Mouse (Mus musculus) ES-E14 (cell line): ENCODE measurements around the gene Grik5. TPM values are rescaled to one million over a fixed set of nuclear protein-coding genes. Genes with fewer than 3 reads are reported as not detected.
A peak's percentile ranks its signal among the peaks of the same experiment; 100 is the strongest.
"Not testable (repeated sequence)": the region's sequence is repeated elsewhere in the genome, so short reads cannot be mapped to it uniquely, and the experiment has no call there.

Experiments
- DNase-seq: peaks from one replicate; pipeline ENCODE4 v3.0.0-alpha.2; 2013; ENCODE audit warnings: low read depth, low spot score
- H3K27ac ChIP-seq: 2 replicates; pipeline ENCODE4 v1.5.1; 2012; ENCODE audit warnings: low read depth, mild to moderate bottlenecking, low read length, moderate library complexity, mixed read lengths; ENCODE audit not compliant: poor library complexity, insufficient read depth, severe bottlenecking
- H3K36me3 ChIP-seq: 2 replicates; pipeline ENCODE4 v1.6.1; 2012; ENCODE audit warnings: mild to moderate bottlenecking, low read length, moderate library complexity, mixed read lengths; ENCODE audit not compliant: control insufficient read depth, poor library complexity, insufficient read depth, severe bottlenecking
- H3K4me1 ChIP-seq, 2 experiments: fragments of 150-350 bp in 1 of 2; sonication (generic) in 1 of 2; 2 replicates each; pipeline ENCODE4 v1.6.1; 2012; ENCODE audit warnings: low read length in 2 of 2, mild to moderate bottlenecking in 1 of 2, mixed read lengths in 1 of 2; ENCODE audit not compliant: control insufficient read depth in 2 of 2, insufficient read depth in 2 of 2, poor library complexity in 1 of 2
- H3K4me3 ChIP-seq, 2 experiments: fragments of 150-350 bp in 1 of 2; sonication (generic) in 1 of 2; 2 replicates each; pipeline ENCODE4 v1.5.1; 2012; ENCODE audit warnings: low read length in 2 of 2, low read depth in 1 of 2, mild to moderate bottlenecking in 1 of 2, mixed read lengths in 1 of 2; ENCODE audit not compliant: insufficient read depth in 1 of 2, poor library complexity in 1 of 2, severe bottlenecking in 1 of 2
- H3K9ac ChIP-seq: 2 replicates; pipeline ENCODE4 v1.6.1; 2012; ENCODE audit warnings: low read depth, mild to moderate bottlenecking, low read length, mixed read lengths; ENCODE audit not compliant: poor library complexity, insufficient read depth, severe bottlenecking
- H3K9me3 ChIP-seq: fragments of 150-350 bp; sonication (generic); 2 replicates; pipeline ENCODE4 v1.6.1; 2012; ENCODE audit warnings: low read depth, mild to moderate bottlenecking, low read length; ENCODE audit not compliant: control insufficient read depth, insufficient read depth
- CHD2 ChIP-seq: IDR thresholded peaks from 2 replicates; pipeline ENCODE4 v1.6.1; 2014; ENCODE audit warnings: mild to moderate bottlenecking, low read depth, low read length, inconsistent platforms
- HCFC1 ChIP-seq: IDR thresholded peaks from 2 replicates; pipeline ENCODE4 v1.6.1; 2012; ENCODE audit warnings: low read length, inconsistent platforms, borderline replicate concordance; ENCODE audit not compliant: insufficient read depth
- MAFK ChIP-seq: IDR thresholded peaks from 2 replicates; pipeline ENCODE4 v1.6.1; 2014; ENCODE audit warnings: mild to moderate bottlenecking, low read depth, low read length, inconsistent platforms; ENCODE audit not compliant: insufficient read depth
- ZC3H11A ChIP-seq: IDR thresholded peaks from 2 replicates; pipeline ENCODE4 v1.6.1; 2012; ENCODE audit warnings: low read depth, mild to moderate bottlenecking, inconsistent platforms, low read length, borderline replicate concordance
- ZNF384 ChIP-seq: IDR thresholded peaks from 2 replicates; pipeline ENCODE4 v1.6.1; 2012; ENCODE audit warnings: low read depth, low read length, inconsistent platforms
- in situ Hi-C, 2 experiments: fragments of 600-800 bp; cut with MboI; formaldehyde crosslinking; loops; one replicate each; pipeline ENCODE4 v1.15.1; 2025; ENCODE audit warnings: low sequenced_read_pairs in 2 of 2, inconsistent platforms in 1 of 2; ENCODE audit not compliant: unreplicated experiment in 2 of 2
- total RNA-seq: library from RNA; depleted of rRNA; stranded (reverse); fragments of 300-350 nt; gene quantifications from 2 replicates; pipeline ENCODE4 v1.2.3, GENCODE M21; 2012

Gene Grik5
- total RNA-seq, 1 experiment = 10.0 TPM

DNA sequence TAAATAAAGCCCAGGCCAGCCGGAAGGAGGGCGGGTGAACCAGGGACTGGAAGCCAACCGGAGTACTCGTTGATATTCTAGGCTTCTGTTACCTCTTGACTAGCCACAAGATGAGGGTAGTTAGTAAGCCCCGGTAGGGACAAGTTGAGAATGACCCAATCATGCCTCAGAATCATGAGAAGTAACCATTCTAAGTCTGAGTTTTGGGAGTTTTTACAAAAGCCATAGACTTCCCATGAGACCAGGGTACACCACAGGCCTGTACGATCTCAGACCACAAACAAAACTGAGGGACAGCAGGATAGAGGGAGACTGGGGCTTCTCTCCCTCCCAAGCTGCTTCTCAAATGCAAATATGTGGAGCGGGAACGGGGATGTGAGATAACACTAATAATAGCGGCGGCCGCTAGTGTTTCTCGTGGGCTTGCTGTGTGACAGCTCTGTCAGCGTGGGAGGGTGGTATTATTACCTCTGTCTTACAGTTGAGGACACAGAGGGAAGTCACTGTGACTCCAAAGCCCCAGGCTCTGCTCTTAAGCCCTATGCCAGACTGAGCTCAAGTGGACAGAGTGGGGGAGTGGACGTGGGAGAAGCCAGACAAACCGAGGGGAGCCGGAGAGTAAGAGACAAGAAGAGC, 22.7 kb downstream of the Grik5 start:
- DNase-seq = no peak
- H3K9me3 ChIP-seq = no peaks in the 10 kb centered on the region
- H3K9ac ChIP-seq = no peak overlapping the region
- TF ChIP-seq MAFK (no peak), CHD2 (no peak), ZC3H11A (no peak), HCFC1 (no peak), ZNF384 (no peak)
- H3K4me1 ChIP-seq = peaks cover 2 to 5% of the 10 kb centered on the region in 2 experiments; a peak in 1 of 4 replicates
- in situ Hi-C loops = no loop called here
- H3K27ac ChIP-seq = no peak overlapping the region
- no peaks in the 10 kb centered on the region; the same call in 1 of the 2 replicates for H3K36me3 ChIP-seq
- no peak overlapping the region for H3K4me3 ChIP-seq

DNA sequence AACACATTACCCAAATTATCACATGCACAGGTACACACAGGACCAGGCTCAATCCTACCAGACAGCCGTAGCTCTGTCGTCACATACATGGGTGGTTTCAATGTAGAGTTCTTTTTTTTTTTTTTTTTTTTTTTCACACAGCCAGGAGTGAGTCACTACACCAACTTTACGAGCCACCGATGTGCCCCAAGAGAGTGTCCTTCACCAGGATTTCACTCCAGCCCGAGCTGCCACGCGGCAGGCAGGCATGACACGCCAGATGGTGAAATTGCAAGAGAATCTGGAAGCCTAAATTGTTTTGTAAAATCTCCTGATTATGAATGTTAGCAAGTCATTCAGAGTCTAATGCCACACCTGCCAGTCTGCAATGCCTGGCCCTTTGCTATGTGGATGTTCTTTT, 24.8 kb downstream of the Grik5 start:
- Histone ChIP-seq H3K9me3 (no peaks in the 10 kb centered on the region), H3K9ac (no peak overlapping the region), H3K4me1 (peaks cover 3 to 11% of the 10 kb centered on the region in 2 experiments; a peak in 1 of 4 replicates), H3K27ac (no peak overlapping the region), H3K4me3 (no peak overlapping the region), H3K36me3 (no peaks in the 10 kb centered on the region; the same call in 1 of the 2 replicates)
- in situ Hi-C loops = no loop called here
- no peak for DNase-seq
- TF ChIP-seq ZNF384 (peak; percentile 60), HCFC1 (no peak)

DNA sequence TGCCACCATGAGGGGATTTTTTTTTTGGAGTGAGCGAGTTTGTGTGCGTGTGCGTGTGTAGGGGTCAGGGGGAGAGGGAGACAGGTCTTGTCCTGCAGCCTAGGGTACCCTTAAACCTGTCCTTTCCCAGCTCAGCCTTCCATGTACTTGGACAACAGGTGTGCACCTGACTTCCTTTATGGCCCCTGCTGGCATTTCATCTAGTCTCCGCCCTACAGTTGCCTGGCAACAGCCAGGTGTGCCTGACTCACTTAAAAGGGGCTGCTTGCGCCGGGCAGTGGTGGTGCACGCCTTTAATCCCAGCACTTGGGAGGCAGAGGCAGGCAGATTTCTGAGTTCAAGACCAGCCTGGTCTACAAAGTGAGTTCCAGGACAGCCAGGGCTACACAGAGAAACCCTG, 27.5 kb downstream of the Grik5 start:
- in situ Hi-C loops, H3K9ac ChIP-seq, H3K27ac ChIP-seq, H3K36me3 ChIP-seq, H3K4me3 ChIP-seq, DNase-seq, H3K9me3 ChIP-seq: not testable (repeated sequence)
- peaks cover 3 to 11% of the 10 kb centered on the region in 2 experiments; a peak in 1 of 4 replicates for H3K4me1 ChIP-seq

DNA sequence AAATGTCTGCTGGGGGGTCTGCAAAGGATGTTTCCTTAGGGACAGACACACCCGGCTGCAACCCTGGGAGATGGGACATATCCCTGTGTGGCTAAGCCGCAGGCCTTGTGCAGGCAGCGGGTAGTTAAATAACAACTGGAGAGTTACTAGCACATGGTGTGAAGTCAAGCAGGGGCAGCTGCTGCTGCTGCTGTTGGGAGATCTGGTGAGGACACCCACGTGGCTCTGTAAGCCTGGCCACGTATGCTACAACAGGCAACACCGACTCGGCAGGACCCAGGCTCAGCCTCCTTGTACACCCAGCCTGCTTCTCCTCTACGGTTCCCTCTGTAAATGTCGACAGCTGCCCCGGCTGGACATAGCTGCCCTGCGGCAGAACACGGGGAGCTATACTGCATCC, 30.2 kb downstream of the Grik5 start:
- Histone ChIP-seq H3K36me3 (no peaks in the 10 kb centered on the region; the same call in 1 of the 2 replicates), H3K9me3 (no peaks in the 10 kb centered on the region)
- TF ChIP-seq CHD2 (no peak), HCFC1 (no peak), ZNF384 (no peak), MAFK (no peak), ZC3H11A (no peak)

DNA sequence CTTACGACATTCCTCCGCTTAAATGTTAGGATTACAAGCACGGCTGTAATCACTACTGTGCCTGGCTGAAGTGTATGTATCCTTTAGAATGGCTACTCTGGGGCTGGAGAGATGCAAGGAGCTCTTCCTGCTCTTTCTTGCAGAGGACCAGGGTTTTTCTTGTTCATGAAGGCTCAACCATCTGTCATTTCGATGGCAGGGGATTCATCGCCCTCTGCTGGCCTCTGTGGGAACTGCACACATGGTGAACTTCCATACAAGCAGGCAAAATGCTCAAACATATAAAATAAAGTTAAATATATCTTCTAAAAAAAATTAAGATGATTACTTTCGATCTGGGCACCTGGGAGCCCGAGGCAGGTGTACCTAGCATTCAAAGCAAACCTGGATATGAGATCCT, 36.2 kb downstream of the Grik5 start:
- no peaks in the 10 kb centered on the region for H3K36me3 ChIP-seq
- in situ Hi-C loops = no loop called here

More for the DNA sequence above, 30.2 kb downstream of the Grik5 start:
- in situ Hi-C loops = no loop called here
- Histone ChIP-seq H3K4me1 (peaks cover 3 to 11% of the 10 kb centered on the region in 2 experiments; a peak in 1 of 4 replicates), H3K27ac (no peak overlapping the region), H3K9ac (no peak overlapping the region), H3K4me3 (no peak overlapping the region)
- no peak for DNase-seq

More for the DNA sequence above, 36.2 kb downstream of the Grik5 start:
- Histone ChIP-seq H3K4me1 (no peaks in the 10 kb centered on the region), H3K9me3 (no peaks in the 10 kb centered on the region), H3K4me3 (no peak overlapping the region), H3K27ac (no peak overlapping the region), H3K9ac (no peak overlapping the region)
- peak; percentile 47 for DNase-seq
- no peak for TF ChIP-seq MAFK
- peak; percentile 43; the same call in 1 of the 2 replicates for TF ChIP-seq ZC3H11A
